Mouse (Mus musculus) left cerebral cortex, adult 8-10 months (tissue): ENCODE data around the gene G6pc2. TPM values are rescaled to one million over a fixed set of nuclear protein-coding genes. Genes with fewer than 3 reads are reported as not detected.

Experiments
- DNase-seq, 2 experiments: peaks; one replicate each; pipeline ENCODE4 v3.0.0; 2022; ENCODE audit warnings: low spot score in 2 of 2
- total RNA-seq, 4 experiments: library from RNA; stranded (reverse); gene quantifications; 2 replicates each; pipeline ENCODE4 v1.2.4; 2022

Gene G6pc2
- total RNA-seq, 4 experiments from 2014 or later: not detected

GRCm38 (mm10) chr2:69234976-69235678 lies 24.3 kb downstream of the G6pc2 start:
- DNase-seq: no peak

- DNase-seq: no peak
Measured at GRCm38 (mm10) chr2:69239315-69239714, 28.4 kb downstream of the G6pc2 start.

- no peak for DNase-seq
Measured at GRCm38 (mm10) chr2:69244924-69245323, 34.1 kb downstream of the G6pc2 start.

GRCm38 (mm10) chr2:69247081-69247480 lies 36.2 kb downstream of the G6pc2 start:
- no peak for DNase-seq

- DNase-seq: no peak
Measured at GRCm38 (mm10) chr2:69248221-69248755, 37.4 kb downstream of the G6pc2 start.

- no peak for DNase-seq
Measured at GRCm38 (mm10) chr2:69264069-69264618, 53.3 kb downstream of the G6pc2 start.

GRCm38 (mm10) chr2:69275875-69276274 lies 65.0 kb downstream of the G6pc2 start:
- no peak for DNase-seq

Other genes with a start within 250 kb of the G6pc2 start
- 1 to 10 TPM; 4.1 to 4.5 (median 4.3) TPM for gene Nostrin, start 75.3 kb upstream of the G6pc2 start, total RNA-seq
- 1 to 10 TPM in 1 of 4 experiments, under 1 TPM in 3; 0.56 to 2.6 (median 0.74) TPM for gene Spc25, start 4.9 kb upstream of the G6pc2 start, total RNA-seq
- not detected for gene Abcb11, start 131.5 kb downstream of the G6pc2 start, total RNA-seq
- gene Dhrs9, start 169.4 kb downstream of the G6pc2 start, total RNA-seq: under 1 TPM in 1 of 4 experiments, not detected in 3; 0.18 TPM